Mouse (Mus musculus) liver, embryonic 14.5 days (tissue): Measurements from ENCODE around the gene Slc13a3. TPM values are rescaled to one million over a fixed set of nuclear protein-coding genes. Genes with fewer than 3 reads are reported as not detected.

Experiments used
- ATAC-seq: fragments of 200-750 bp; cut with Nextera tagmentation; 2 replicates; pipeline ENCODE4 v1.8.0; 2017; ENCODE audit warnings: moderate number of reproducible peaks, mild to moderate bottlenecking, moderate library complexity; ENCODE audit not compliant: insufficient read depth
- DNase-seq, 3 experiments: peaks; one replicate each; pipeline ENCODE4 v3.0.0-alpha.2; 2012 to 2013; ENCODE audit warnings: low read depth in 3 of 3, low spot score in 3 of 3
- H3K27ac ChIP-seq: fragments of 300-500 bp; sonication (generic); 2 replicates; pipeline ENCODE4 v1.5.1; 2014; ENCODE audit warnings: moderate library complexity, mild to moderate bottlenecking, control low read depth, inconsistent platforms
- H3K27me3 ChIP-seq: fragments of 300-500 bp; sonication (generic); 2 replicates; pipeline ENCODE4 v1.6.1; 2014; ENCODE audit warnings: mild to moderate bottlenecking, low read length, moderate library complexity; ENCODE audit not compliant: control insufficient read depth, insufficient read depth
- H3K36me3 ChIP-seq: fragments of 300-500 bp; sonication (generic); replicated peaks from 2 replicates; pipeline ENCODE4 v1.6.1; 2014; ENCODE audit warnings: low read depth; ENCODE audit not compliant: control insufficient read depth, insufficient read depth
- H3K4me1 ChIP-seq, 2 experiments: fragments of 200-500 bp in 1 of 2; fragments of 300-500 bp in 1 of 2; sonication (generic) in 1 of 2; replicated peaks; 2 replicates each; pipeline ENCODE4 v1.6.1; 2012 to 2014; ENCODE audit warnings: antibody characterized with exemption in 1 of 2, inconsistent platforms in 1 of 2, low read length in 1 of 2; ENCODE audit not compliant: control insufficient read depth in 2 of 2, insufficient read depth in 2 of 2
- H3K4me2 ChIP-seq: fragments of 300-500 bp; sonication (generic); 2 replicates; pipeline ENCODE4 v1.6.1; 2014; ENCODE audit warnings: low read depth, mild to moderate bottlenecking, control low read depth, moderate library complexity
- H3K4me3 ChIP-seq, 2 experiments: fragments of 200-500 bp in 1 of 2; fragments of 300-500 bp in 1 of 2; sonication (generic) in 1 of 2; 2 replicates each; pipeline ENCODE4 v1.5.1; 2012 to 2014; ENCODE audit warnings: low read depth in 2 of 2, low read length in 2 of 2, mild to moderate bottlenecking in 2 of 2, control low read depth in 1 of 2, inconsistent platforms in 1 of 2, moderate library complexity in 1 of 2; ENCODE audit not compliant: insufficient read depth in 1 of 2
- H3K9ac ChIP-seq: fragments of 300-500 bp; sonication (generic); replicated peaks from 2 replicates; pipeline ENCODE4 v1.6.1; 2014; ENCODE audit warnings: mild to moderate bottlenecking, control low read depth, moderate library complexity
- H3K9me3 ChIP-seq: fragments of 300-500 bp; sonication (generic); 2 replicates; pipeline ENCODE4 v1.6.1; 2016; ENCODE audit warnings: low read length, mixed read lengths; ENCODE audit not compliant: control insufficient read depth
- CTCF ChIP-seq: IDR thresholded peaks from 2 replicates; pipeline ENCODE4 v1.5.1; 2016; ENCODE audit warnings: antibody characterized with exemption, low read depth, control low read depth
- EP300 ChIP-seq: IDR thresholded peaks from 2 replicates; pipeline ENCODE4 v1.6.1; 2016; ENCODE audit warnings: antibody characterized with exemption, low read depth
- WGBS: fragments of 180-500 bp; shearing (Covaris S2); extraction: QIAGEN DNeasy Blood & Tissue Kit; methylation state at CpG from one replicate; pipeline ENCODE4 v1.1.7; 2014; ENCODE audit not compliant: insufficient replicate concordance; 5-methylcytosine and 5-hydroxymethylcytosine counted together
- polyA plus RNA-seq, 2 experiments: library from polyadenylated mRNA; depleted of rRNA in 1 of 2; stranded (reverse) in 1 of 2; unstranded in 1 of 2; fragments of >200 nt; fragmentation: Nextera tagmentation in 1 of 2; extraction: Ambion mirVana in 1 of 2; gene quantifications; 2 replicates each; pipeline versions ENCODE4 v1.2.1 to v1.2.3; 2012 to 2014

The Slc13a3 gene
- polyA plus RNA-seq, 2 experiments, result 3.2 to 7.7 TPM

- TF ChIP-seq CTCF, result no peak
- TF ChIP-seq EP300, result no peak
- WGBS, result 65% methylated on average over 6 of the region's 6 CpGs
- H3K9ac ChIP-seq, result no peak overlapping the region
- H3K4me3 ChIP-seq, result no peak overlapping the region
- no peaks in the 10 kb centered on the region for H3K27me3 ChIP-seq
- DNase-seq, result no peak
- H3K4me2 ChIP-seq, result no peak overlapping the region
- ATAC-seq, result no peak
- H3K27ac ChIP-seq, result no peak overlapping the region
- H3K36me3 ChIP-seq, result no peaks in the 10 kb centered on the region
- H3K9me3 ChIP-seq, result no peaks in the 10 kb centered on the region
- peaks cover 0 to 17% of the 10 kb centered on the region in 2 experiments; a peak in 2 of 4 replicates for H3K4me1 ChIP-seq
Measured at GRCm38 (mm10) chr2:165415795-165416194, 57.2 kb downstream of the Slc13a3 start.

GRCm38 (mm10) chr2:165415141-165415721, 57.8 kb downstream of the Slc13a3 start:
- Histone ChIP-seq H3K27ac (no peak overlapping the region), H3K4me1 (peaks cover 0 to 17% of the 10 kb centered on the region in 2 experiments; a peak in 2 of 4 replicates), H3K4me2 (no peak overlapping the region), H3K36me3 (no peaks in the 10 kb centered on the region), H3K9me3 (no peaks in the 10 kb centered on the region), H3K4me3 (no peak overlapping the region), H3K9ac (no peak overlapping the region), H3K27me3 (no peaks in the 10 kb centered on the region)
- TF ChIP-seq EP300 (no peak), CTCF (no peak)
- DNase-seq, result no peak
- WGBS, result 52% methylated on average over 11 of the region's 11 CpGs
- peak; percentile 45; the same call in 1 of the 2 replicates for ATAC-seq

GRCm38 (mm10) chr2:165414321-165414720, 58.7 kb downstream of the Slc13a3 start:
- Histone ChIP-seq H3K9me3 (no peaks in the 10 kb centered on the region), H3K4me3 (no peak overlapping the region), H3K9ac (no peak overlapping the region), H3K4me2 (no peak overlapping the region), H3K27me3 (no peaks in the 10 kb centered on the region), H3K36me3 (no peaks in the 10 kb centered on the region), H3K27ac (no peak overlapping the region), H3K4me1 (peaks cover 0 to 17% of the 10 kb centered on the region in 2 experiments; a peak in 2 of 4 replicates)
- DNase-seq (no peak), ATAC-seq (no peak)
- 37% methylated on average over 5 of the region's 5 CpGs for WGBS
- TF ChIP-seq CTCF (no peak), EP300 (no peak)

GRCm38 (mm10) chr2:165413884-165414283, 59.1 kb downstream of the Slc13a3 start:
- Histone ChIP-seq H3K9me3 (no peaks in the 10 kb centered on the region), H3K27me3 (no peaks in the 10 kb centered on the region), H3K9ac (no peak overlapping the region), H3K27ac (no peak overlapping the region), H3K4me2 (no peak overlapping the region), H3K4me3 (no peak overlapping the region), H3K4me1 (peaks cover 0 to 17% of the 10 kb centered on the region in 2 experiments; a peak in 2 of 4 replicates), H3K36me3 (no peaks in the 10 kb centered on the region)
- DNase-seq (no peak), ATAC-seq (no peak)
- no peak for TF ChIP-seq EP300
- TF ChIP-seq CTCF, result no peak
- WGBS, result 32% methylated on average over 3 of the region's 3 CpGs

- 42% methylated on average over 10 of the region's 10 CpGs for WGBS
Measured at GRCm38 (mm10) chr2:165407700-165408301, 65.2 kb downstream of the Slc13a3 start.

More at GRCm38 (mm10) chr2:165407700-165408301, 65.2 kb downstream of the Slc13a3 start:
- Histone ChIP-seq H3K4me1 (peaks cover 0 to 14% of the 10 kb centered on the region in 2 experiments; a peak in 2 of 4 replicates), H3K9me3 (no peaks in the 10 kb centered on the region), H3K36me3 (no peaks in the 10 kb centered on the region), H3K27ac (no peak overlapping the region), H3K27me3 (no peaks in the 10 kb centered on the region), H3K4me3 (no peak overlapping the region), H3K4me2 (no peak overlapping the region), H3K9ac (no peak overlapping the region)
- DNase-seq, result no peak
- no peak for ATAC-seq
- TF ChIP-seq EP300 (no peak), CTCF (peak; percentile 83)
